Mouse (Mus musculus): ENCODE results near the gene Calcoco1.
"Not testable (repeated sequence)": the region's sequence is repeated elsewhere in the genome, so short reads cannot be mapped to it uniquely, and the experiment has no call there.

Calcoco1 gene

GRCm38 (mm10) chr15:102685791-102686190, 36.2 kb downstream of the Calcoco1 start:
- DNase-seq, result no peak

GRCm38 (mm10) chr15:102683670-102684069, 38.3 kb downstream of the Calcoco1 start:
- peak in 1 of 2 experiments; percentile 31 for DNase-seq

- DNase-seq, result no peak
These were observed 45.6 kb downstream of the Calcoco1 start for GRCm38 (mm10) chr15:102676345-102676744.

DNA sequence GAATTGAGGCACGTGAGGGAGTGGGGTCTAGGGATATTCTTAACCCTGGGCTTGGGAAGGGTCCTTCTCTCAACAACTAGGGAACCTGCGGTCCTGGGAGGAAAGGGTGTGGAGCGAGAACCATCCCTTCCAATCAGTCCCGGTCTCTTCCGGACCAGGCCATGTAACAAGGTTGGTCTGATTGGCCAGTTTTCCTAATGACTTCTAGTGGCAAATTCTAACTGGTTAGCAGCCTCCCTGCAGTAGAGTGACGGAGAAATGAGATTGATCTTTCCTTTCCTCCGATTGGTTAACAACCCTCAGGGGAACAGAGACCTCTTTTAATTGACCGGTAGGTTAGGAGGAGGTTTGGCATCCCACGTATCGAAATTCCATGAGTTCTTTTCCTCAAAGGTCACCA, 48.4 kb downstream of the Calcoco1 start:
- peak; percentile 58 to 81 for DNase-seq

DNA sequence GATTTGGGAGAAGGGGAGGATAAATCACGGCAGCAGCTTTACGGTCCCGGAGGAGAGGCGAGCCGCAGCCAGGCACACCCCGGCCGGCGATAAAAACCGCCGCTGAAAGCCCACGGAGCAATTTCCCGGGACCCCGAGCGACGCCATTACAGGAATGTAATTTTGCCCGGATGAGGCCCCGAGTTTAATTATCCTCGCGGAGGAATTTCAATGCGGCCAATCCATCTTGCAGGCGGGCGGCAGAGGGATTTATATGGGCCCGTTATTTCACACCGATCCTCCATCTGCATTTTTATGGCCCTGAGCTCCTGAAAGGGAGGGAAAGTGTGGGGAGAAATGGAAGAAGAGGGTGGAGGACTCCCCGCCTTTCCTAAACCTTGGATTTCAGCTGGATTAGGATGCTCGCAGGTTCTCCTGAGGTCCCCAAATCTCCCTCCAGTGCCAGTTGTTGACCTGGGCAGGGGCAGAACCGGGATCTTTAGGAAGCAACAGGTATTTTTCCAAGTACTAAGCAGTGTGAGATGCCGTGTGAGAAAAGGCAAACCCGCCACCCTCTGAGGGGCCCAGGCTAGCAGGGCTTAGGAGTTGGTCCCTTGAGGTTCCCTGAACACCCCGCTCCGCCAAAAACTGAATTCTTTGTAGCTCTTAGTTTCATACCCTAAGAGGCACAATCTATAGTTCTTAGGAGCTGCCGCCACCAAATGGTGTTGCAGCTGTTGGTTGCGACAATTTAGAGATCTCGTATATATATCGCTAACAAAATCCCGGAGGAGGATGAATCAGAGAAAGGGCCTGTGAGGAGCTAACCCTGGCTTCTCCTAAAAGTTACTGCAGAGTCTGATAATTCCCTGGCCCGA, 49.5 kb downstream of the Calcoco1 start, which contains the start of gene Atp5g2:
TSS of gene Atp5g2 (minus strand) at position 138 of the 857 bp plus-strand sequence.
- DNase-seq, result peak; percentile 36 to 59

DNA sequence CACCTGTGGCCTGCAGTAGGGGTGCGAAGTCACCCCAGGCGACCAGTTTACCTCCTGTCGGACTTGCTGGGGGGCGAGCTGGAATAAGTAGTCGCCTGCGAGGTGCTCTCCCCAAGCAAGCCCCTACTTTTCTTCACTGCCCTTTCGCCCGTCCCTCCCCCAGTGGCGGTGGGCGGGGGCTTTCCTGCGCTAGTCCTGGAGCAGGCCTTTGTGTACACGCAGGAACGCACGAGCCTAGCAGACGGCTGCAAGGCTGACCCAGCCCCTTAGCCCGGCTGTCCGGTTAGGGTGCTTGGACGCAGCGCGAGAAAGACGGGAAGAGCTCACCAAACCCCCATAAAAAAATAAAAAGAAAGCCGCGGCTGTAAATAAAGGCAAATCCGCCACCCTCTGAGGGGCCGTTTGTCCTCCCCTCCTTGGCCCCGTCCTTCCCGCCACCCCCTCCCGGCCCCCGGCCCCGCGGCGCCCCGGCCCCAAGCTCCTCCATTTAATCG, 50.2 kb downstream of the Calcoco1 start:
- DNase-seq, result peak; percentile 88 to 93

DNA sequence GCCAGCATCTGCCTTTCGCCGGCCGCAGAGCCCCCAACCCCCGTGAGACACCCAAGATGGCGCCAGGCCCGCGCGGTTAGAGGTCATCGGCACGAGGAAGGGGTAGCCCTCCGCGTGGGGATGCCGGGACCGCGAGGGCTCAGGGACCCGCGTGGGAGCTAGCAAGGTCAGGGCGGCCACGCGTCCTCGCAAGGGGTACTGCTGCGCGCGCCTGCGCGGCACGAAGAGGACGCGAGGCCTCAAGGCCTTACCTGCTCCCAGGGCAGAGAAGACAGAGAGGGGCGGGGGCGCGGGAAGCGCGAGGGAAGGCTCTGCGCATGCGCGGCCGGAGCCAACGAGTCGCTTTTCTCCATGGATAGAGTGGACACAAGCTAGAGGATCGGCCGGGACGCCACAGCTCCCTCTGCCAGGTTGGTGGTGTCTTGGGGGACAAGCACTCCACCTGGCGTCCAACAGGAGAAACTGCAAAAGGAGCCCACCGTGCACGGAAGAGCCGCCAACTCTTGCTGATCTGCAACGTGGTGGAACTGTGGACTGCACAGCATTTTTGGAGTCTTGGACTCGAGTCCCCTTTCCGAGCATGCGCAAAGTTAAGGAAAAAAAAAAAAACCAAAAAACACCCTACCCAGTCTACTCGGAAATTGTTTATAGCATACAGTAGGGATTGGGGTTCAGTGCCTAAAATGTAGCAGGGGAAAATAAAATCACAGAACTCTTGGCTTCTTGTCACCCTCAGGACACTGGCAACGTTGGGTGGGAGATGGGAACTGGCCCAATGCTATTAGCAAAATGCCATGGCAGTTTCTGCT, 51.0 kb downstream of the Calcoco1 start:
- DNase-seq, result peak; percentile 98

DNA sequence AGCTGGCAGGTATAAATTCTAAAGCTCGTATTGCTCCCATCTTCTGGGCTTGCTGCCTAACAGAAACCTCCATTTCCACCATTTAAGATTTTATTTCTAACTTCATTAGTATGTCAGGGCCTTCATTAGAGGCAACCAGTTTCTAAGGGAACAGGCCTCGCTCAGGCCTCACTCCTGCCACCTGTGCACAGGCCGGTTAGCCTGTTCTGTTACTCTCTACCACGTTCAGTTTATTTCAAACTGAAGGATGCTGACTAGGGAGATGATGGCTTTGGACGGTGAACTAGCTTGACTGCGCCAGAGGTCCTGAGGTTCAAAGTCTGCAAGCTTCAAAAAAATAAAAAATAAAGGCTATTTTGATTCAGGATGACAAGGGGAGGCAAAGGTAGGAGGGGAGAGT, 51.7 kb downstream of the Calcoco1 start:
- DNase-seq, result peak; percentile 46 to 47

GRCm38 (mm10) chr15:102669571-102669970, 52.4 kb downstream of the Calcoco1 start:
- no peak for DNase-seq

- peak; percentile 57 to 84 for DNase-seq
These were observed 56.5 kb downstream of the Calcoco1 start for GRCm38 (mm10) chr15:102665494-102665893.

- no peak for DNase-seq
These were observed 58.2 kb downstream of the Calcoco1 start for GRCm38 (mm10) chr15:102663825-102664224.

- DNase-seq, result not testable (repeated sequence)
These were observed 59.4 kb downstream of the Calcoco1 start for GRCm38 (mm10) chr15:102662601-102663000.

GRCm38 (mm10) chr15:102657926-102658381, 64.0 kb downstream of the Calcoco1 start:
- no peak for DNase-seq

Measured in kidney, postnatal 36 days (tissue).